Mouse (Mus musculus): ENCODE measurements around the gene Olfr716. TPM values are rescaled to one million over a fixed set of nuclear protein-coding genes. Genes with fewer than 3 reads are reported as not detected.
"Not testable (repeated sequence)": the region's sequence is repeated elsewhere in the genome, so short reads cannot be mapped to it uniquely, and the experiment has no call there.

The Olfr716 gene
- not detected in 3 replicates for total RNA-seq (2017)

DNA sequence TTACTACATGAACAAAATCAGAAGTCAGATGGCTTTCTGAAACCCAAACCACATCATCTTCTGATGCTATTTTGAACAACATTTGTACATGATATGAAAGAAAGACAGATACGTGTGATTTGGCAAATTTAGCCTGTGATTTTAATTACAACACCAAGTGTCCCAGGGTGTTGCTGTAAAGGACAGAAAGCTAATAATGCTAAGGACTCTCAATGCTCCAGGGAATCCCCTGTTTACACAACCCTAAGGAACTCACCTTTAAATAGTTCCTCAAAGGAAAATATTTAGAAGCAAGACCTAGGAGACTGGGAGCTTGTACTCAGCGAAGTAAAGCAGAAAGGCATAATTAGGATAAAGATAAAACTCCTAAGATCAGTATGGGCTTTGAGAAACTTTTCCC lies at the start of gene Olfr716:
Gene Olfr716, plus strand, starts transcription at position 301 of the 400 bp plus-strand sequence.
- not testable (repeated sequence) for ATAC-seq (replicated peaks; ENCODE audit: insufficient number of reproducible peaks, low FRiP score, low TSS enrichment, poor library complexity, severe bottlenecking)

DNA sequence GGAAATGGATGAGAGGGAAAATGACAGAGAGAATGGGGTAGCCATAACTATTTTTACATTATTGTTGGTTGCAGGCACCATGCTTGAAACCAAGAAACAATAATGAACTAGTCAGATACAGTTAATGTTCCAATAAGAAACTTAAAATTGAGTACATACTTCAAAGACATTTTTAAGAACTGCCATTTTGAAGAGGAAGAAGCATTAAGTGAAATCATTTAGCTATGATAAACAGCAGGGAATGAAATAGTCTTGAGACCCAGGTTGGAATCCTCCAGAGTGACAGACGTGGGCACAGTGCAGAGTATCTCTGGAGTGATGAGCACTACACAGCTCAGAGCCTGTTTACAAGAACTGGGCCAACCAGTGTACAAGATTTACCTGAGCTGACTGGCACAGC lies 45.2 kb upstream of the Olfr716 start, which contains the start of gene Olfr17:
Gene Olfr17, plus strand, starts transcription at position 301 of the 400 bp plus-strand sequence.
- ATAC-seq (replicated peaks; ENCODE audit: insufficient number of reproducible peaks, low FRiP score, low TSS enrichment, poor library complexity, severe bottlenecking): no peak

DNA sequence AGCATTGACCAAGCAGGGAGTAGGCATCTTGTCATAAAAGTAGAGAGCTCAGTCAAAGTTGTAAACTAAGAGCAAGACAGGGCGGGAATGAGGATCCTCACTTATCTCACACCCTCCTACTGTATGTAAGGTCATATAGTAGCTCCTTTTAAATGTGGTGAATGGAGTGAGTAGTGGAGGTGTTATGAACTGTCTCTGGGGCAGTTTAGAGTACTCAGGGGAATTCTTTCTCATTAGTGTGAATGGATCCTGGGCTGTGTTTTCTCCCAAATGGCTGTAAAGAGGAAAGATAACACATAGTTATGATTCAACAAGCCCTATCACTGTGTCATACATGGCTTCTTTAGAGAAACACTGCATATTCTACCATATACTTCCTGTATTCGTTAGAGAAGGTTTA lies 27.9 kb upstream of the Olfr716 start, which contains the start of gene Olfr715b:
Gene Olfr715b, minus strand, starts transcription at position 101 of the 400 bp plus-strand sequence.
- not testable (repeated sequence) for ATAC-seq (replicated peaks; ENCODE audit: insufficient number of reproducible peaks, low FRiP score, low TSS enrichment, poor library complexity, severe bottlenecking)

DNA sequence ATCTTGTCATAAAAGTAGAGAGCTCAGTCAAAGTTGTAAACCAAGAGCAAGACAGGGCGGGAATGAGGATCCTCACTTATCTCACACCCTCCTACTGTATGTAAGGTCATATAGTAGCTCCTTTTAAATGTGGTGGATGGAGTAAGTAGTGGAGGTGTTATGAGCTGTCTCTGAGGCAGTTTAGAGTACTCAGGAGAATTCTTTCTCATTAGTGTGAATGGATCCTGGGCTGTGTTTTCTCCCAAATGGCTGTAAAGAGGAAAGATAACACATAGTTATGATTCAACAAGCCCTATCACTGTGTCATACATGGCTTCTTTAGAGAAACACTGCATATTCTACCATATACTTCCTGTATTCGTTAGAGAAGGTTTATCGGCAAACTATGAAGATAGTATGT lies 7.1 kb upstream of the Olfr716 start, which contains the start of gene Olfr715:
Gene Olfr715, minus strand, starts transcription at position 101 of the 400 bp plus-strand sequence.
- not testable (repeated sequence) for ATAC-seq (replicated peaks; ENCODE audit: insufficient number of reproducible peaks, low FRiP score, low TSS enrichment, poor library complexity, severe bottlenecking)

DNA sequence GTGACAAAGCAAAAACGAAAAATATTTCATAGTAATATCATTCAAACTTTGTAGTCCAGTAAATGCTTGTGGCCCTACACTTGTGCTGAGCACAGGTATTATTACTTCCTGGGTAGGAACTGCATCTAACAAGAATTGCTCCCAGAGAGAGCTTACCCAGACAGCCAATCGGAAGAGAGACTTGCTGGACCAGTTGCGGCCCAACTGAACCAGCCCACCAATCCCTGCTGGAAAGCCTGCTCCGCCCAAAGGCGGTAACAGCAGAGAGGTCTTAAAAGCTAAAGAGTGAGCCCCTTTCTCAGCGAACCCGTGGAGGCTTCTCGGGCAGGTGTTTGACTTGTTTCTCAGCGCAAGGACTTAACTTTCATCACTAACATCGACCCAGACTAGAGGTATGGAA lies 28.6 kb downstream of the Olfr716 start, which contains the start of gene Nlrp14:
Gene Nlrp14, plus strand, starts transcription at position 301 of the 400 bp plus-strand sequence.
- no peak for ATAC-seq (replicated peaks; ENCODE audit: insufficient number of reproducible peaks, low FRiP score, low TSS enrichment, poor library complexity, severe bottlenecking)

DNA sequence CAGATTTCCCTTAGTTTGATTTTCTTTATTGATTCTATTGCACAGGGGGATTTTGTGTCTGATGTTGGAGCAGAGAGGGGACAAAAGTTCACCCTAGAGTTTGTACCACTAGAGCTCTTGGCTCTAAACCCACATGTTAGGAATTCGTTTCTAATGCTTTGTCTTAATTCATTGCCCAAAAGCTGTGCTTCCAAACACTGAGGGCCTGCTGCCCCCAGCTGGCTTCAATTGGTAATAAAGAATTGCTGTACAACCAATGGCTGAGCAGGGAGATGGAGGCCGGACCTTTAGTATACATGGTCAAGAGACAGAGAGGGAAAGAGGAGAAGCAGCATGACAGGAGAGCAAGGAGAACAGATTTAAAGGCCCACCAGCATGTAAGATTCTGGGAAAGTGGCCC lies 42.3 kb downstream of the Olfr716 start:
- ATAC-seq (replicated peaks; ENCODE audit: insufficient number of reproducible peaks, low FRiP score, low TSS enrichment, poor library complexity, severe bottlenecking): no peak

Other genes starting within 250 kb of the Olfr716 start
- not detected in 3 replicates for gene Olfr707, start 237.1 kb upstream of the Olfr716 start, total RNA-seq (2017)
- gene Olfr1532-ps1, start 230.3 kb upstream of the Olfr716 start, total RNA-seq (2017): not detected in 3 replicates
- not detected in 3 replicates for gene Olfr709-ps1, start 206.1 kb upstream of the Olfr716 start, total RNA-seq (2017)
- gene Olfr710, start 190.0 kb upstream of the Olfr716 start, total RNA-seq (2017): not detected in 3 replicates
- gene Olfr6, start 174.4 kb upstream of the Olfr716 start, total RNA-seq (2017): not detected in 3 replicates
- gene Olfr711, start 162.9 kb upstream of the Olfr716 start, total RNA-seq (2017): not detected in 3 replicates
- not detected in 3 replicates for gene Olfr2, start 132.3 kb upstream of the Olfr716 start, total RNA-seq (2017)
- not detected in 3 replicates for gene Olfr713, start 107.2 kb upstream of the Olfr716 start, total RNA-seq (2017)
- not detected in 3 replicates for gene Olfr714, start 67.3 kb upstream of the Olfr716 start, total RNA-seq (2017)
- not detected in 3 replicates for gene Olfr17, start 45.1 kb upstream of the Olfr716 start, total RNA-seq (2017)
- not detected in 3 replicates for gene Olfr715b, start 28.0 kb upstream of the Olfr716 start, total RNA-seq (2017)
- not detected in 3 replicates for gene Olfr715, start 7.2 kb upstream of the Olfr716 start, total RNA-seq (2017)
- not detected in 3 replicates for gene Nlrp14, start 28.7 kb downstream of the Olfr716 start, total RNA-seq (2017)
- not detected in 3 replicates for gene Rbmxl2, start 71.1 kb downstream of the Olfr716 start, total RNA-seq (2017)
- gene Syt9, start 232.4 kb downstream of the Olfr716 start, total RNA-seq (2017): not detected in 3 replicates

Measured in monocyte, adult 5-6 weeks (primary cell).